Mouse (Mus musculus): ENCODE measurements at regions not wholly inside any gene's neighbourhood (a gene's known extent, or its start where the extent isn't known, plus 50 kb on each side); places are given as distances from the start of the nearest gene placed in this dataset.
A peak's percentile ranks its signal among the peaks of the same experiment; 100 is the strongest.

DNA sequence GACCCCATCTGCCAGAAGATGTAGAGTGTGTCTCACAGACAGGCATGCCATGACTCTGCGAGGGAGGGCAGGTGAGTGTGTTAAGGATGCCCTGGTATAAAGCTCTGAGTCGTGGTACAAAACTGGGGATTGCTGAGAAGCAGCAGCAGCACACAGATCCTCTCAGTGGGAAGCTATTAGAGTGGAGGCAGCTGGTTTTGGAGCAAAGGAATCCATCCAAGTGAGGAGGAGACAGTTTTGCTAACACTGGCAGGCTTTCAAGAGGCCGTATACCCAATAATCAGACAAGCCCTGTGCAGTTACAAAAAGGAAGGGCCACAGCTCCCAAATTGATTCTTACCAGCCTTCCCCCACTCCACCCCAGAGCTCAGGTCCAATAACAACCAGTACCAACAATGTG is 170.4 kb upstream of the AI593442 start:
- no peak for DNase-seq (ENCODE audit: low read depth, low spot score)

DNA sequence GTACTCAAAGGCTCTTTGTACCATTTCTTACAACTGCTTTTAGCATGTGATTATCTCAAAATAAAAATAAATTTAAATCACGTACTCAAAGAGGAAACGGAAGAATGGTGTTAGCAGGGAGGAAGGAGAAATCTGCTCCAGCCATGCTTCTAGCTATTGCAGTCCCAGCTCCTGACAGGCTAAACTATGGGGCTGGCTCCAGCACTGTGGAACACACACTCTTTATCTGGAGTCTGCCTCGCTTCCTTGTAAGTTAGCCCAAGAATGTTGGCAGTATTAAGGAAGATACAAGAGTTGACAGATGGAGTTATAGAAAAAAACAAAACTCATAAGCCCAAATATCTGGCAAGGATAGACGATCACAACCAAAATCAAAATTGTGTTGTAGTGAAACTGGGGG is 161.5 kb upstream of the AI593442 start:
- DNase-seq (ENCODE audit: low read depth, low spot score) = no peak

DNA sequence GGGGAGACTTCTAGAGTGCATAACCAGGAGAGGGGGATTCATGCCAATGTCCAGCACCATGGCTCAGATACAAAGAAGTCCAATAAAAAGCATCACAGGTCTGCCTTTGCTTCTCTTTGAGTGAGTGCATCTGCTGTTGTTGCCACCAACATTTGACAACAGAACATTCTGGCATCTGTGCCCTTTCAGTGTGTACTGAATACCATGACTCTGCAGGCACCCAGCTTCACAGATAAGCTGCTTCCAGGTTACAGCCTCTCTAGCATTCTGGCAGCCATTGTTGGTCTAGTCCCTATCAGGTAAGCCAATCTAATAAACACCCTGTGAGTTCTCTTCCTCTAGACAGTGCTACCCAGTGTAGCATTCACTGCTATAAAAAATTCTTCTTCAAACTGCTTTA is 160.4 kb upstream of the AI593442 start:
- no peak for DNase-seq (ENCODE audit: low read depth, low spot score)

DNA sequence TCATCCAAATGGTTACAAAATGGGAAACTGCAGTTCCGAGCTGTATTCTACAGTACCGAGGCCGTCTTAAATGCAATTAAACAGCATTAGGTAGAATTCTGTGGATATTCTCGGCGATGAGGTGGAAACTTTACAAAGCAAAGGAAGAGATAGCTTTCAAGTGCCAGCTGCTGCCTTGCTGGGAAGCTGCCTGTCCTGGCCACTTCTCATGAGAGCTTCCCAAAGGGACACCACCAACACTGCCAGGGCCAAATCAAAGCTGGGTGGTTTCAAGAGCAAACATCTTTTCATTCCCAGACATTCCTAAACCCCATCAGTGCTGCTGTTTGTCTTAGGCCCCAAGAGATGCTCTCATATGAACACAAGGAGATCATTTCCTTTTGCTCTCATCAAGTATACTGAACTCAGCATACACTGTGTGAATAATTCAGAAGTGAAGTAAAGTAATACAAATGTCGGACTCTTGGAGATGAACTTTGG is 156.6 kb upstream of the AI593442 start:
- no peak for DNase-seq (ENCODE audit: low read depth, low spot score)

DNA sequence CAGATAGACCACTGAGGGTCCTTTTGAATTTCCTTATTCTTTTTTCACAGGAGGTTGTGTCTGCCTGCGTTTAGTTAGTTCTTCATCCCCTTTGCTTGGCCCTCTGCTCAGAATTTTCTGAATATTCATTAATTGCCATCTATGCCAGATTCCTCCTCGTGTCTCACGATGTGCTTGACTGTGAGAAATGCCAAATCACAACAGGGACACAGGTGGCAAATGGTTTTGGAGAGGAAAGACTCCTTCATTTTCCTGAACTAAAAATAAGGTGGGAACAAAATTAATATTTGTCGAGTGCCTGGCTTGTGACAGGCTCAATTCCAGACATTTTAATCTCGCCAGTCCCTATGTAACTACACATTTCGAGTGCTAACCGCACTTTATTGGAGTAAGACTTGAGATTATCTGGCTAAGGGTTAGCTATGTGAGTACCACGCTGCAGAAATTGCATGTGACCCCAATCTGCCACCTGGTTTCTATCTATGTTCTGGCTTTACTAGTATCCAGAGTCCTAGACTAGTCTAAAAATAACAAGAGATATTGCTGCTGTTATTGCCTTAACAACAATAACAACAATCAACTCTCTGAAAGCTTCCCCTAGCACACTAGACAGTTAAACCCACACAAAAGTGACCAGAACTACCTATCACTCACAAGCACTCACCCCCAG is 156.0 kb upstream of the AI593442 start:
- no peak for DNase-seq (ENCODE audit: low read depth, low spot score)

DNA sequence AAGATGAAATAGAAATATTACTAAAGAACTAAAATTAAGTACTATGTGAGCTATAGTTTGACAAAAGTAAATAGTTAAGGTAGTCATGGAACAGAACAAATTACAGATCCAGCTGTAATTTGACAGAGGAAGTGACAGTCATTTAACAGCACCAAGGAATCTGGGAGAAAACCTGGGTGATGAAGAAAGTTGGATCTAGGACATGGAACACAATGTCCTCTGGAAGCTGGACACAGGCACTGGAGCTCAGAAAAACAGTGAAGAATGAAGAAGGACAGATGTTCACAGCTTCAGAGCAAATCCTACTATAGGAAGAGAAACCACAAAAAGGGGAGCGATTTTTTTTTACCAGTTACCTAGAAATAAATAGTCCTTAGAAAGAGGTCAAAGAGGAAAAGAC is 147.2 kb upstream of the AI593442 start:
- no peak for DNase-seq (ENCODE audit: low read depth, low spot score)

DNA sequence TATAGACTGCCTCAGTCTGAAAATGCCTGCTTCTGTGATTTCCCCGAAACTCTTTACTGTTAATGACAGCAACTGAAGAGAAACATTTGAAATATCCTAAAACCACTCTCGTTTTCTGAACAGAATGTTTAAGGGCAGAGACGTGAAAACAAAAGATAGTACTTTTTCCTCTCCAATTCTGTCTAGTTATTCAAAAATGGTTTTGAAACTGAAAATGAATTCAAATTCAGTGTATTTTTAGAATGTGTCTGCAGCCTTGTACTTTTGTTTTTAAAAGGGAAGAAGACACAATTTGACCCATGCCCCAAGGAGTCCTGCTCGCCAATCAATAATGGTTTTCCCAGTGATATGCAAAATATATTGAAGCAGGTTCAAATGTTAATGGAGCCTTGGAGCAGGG is 136.7 kb upstream of the AI593442 start:
- DNase-seq (ENCODE audit: low read depth, low spot score) = no peak

DNA sequence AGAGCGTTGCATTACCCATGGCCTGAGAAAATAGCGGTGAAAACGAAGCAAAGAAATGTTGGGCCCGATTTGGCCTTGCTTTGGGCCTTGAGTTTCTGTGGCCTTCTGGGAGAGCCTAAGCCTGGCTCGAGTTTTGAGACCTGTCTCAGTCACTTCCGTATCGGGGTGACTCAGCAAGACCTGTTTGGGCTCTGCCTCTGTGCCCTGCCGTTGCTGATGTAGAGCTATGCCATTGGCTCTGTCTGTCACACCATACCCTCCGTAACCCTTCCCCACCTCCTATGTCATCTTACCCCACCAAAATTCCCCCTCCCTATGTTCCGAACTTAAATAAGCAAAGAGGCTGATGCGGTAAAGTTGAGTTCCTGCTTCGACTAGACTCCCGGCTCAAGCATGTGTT is 123.4 kb upstream of the AI593442 start:
- peak; percentile 10 for DNase-seq (ENCODE audit: low read depth, low spot score)

DNA sequence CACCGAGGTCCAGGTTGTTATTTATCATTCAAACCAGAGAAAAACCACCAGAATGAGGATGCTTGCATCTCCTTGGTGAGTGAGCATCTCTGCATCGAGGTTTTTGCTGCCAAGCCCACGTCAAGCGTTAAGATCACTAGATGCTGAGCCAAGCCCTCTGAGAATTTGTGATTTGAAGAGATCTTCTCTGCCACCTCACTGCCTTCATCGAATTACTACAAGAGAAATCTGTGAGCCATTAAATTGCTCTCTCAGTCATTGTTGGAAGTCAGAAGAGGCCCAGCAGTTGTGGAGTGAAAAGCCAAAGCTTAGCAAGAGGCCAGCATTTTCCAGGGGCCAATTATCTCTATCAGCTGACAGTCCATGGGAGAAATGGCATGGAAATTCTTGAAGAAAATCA is 122.2 kb upstream of the AI593442 start:
- DNase-seq (ENCODE audit: low read depth, low spot score) = no peak

DNA sequence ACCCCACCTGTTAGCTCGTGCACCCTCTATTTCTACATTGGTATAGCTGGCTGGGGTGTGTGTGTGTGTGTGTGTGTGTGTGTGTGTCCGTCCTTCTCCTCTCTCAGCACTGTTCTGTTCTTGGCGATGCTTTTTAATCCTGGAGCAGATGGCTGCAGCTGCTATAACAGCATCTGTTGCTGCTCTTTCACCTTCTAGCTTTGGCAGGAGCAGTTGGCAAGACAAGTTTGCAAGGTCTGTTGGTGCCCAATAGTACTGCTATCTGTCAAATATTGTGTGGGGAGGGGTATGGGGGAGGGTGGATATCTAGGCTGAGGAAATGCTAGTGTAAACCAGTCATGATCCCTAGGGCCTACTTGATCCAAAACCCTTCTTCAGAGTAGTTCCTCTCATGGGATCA is 120.9 kb upstream of the AI593442 start:
- no peak for DNase-seq (ENCODE audit: low read depth, low spot score)

DNA sequence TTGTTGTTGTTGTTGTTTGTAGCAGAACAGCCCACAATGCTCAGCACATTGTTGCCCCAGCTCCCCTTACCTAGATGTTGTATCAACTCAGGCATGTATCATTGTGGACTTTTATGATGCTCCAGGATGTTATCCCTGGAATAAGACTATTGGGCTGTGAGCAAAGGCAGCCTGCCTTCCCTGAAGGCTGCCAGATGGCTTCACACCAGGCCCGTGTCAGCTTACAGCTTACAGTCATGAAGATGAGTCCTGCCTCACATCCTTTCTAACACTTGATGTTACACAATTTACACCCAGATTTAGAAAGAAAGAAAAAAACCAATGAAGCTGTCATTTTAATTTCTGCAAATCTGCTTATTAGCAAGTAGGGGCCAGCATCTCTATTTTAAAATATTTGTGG is 113.0 kb upstream of the AI593442 start:
- no peak for DNase-seq (ENCODE audit: low read depth, low spot score)

DNA sequence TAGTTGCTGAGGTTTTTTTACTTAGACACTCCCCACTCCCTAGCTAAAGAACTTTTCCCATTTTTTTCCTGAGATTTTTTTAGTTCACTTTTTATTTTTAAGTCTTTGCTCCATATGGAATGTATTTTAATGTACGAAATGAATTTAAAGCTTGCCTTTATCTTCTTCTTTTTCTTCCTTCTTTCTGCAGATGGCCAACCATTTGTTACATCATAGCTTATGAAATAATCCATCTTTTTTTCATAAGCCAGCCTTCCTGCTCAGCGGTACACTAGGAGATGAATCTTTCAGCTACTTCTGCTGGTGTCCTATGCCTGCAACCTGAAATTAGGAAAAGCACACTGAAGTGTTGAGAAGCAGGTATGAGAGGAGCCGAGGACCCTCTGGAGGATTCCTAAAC is 102.9 kb upstream of the AI593442 start:
- DNase-seq (ENCODE audit: low read depth, low spot score) = no peak

DNA sequence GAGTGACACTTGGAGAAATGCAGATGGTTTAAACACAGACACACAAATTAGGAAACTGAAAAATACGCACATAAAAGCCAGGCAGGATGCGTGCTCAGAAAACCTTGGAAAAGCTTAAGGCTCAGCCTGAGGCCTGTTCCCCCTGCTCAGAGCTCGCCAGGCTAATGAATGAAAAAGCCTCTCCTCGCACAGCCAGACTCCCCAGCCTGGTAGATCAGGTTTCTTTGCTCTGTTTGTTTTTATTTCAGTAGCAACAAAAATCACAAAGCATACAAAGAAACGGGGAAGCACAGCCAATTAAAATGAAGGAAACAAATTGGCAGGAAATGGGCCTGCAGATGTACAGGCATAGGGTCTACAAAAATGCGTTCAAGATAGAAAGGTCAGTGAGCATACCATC is 97.0 kb upstream of the AI593442 start:
- DNase-seq (ENCODE audit: low read depth, low spot score) = peak; percentile 12

DNA sequence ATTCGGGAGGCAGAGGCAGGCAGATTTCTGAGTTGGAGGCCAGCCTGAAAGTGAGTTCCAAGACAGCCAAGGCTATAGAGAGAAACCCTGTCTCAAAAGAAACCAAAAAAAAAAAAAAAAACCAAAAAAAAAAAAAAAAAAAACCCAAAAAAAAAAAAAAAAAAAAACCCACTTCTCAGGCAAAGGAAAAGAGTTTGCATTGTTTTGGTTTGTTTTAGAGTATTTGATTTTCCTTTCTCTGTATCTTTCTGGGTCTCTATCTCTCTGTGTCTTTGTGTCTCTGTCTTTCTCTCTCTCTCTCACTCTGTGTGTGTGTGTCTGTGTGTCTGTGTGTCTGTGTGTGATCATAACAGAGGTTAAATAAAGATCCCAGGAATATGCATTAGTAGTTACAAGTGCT is 95.7 kb upstream of the AI593442 start:
- DNase-seq (ENCODE audit: low read depth, low spot score) = no peak

DNA sequence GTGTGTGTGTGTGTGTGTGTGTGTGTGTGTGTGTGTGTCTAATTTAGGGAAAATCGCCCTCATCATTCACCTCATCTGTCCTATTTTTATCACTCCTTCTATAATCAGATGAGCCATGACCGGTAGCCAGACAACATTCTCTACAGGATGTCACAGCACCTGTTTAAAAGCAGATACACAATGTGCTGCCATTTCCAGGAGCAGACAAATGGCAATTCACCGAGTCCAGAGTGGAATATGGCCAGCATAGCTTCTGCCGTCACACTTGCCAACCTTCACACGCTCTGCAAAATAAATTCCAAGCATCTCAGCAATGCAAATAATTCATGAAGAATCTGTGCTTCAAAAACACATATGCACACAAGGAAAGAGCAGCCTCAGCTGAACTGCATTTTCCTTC is 88.5 kb upstream of the AI593442 start:
- no peak for DNase-seq (ENCODE audit: low read depth, low spot score)

DNA sequence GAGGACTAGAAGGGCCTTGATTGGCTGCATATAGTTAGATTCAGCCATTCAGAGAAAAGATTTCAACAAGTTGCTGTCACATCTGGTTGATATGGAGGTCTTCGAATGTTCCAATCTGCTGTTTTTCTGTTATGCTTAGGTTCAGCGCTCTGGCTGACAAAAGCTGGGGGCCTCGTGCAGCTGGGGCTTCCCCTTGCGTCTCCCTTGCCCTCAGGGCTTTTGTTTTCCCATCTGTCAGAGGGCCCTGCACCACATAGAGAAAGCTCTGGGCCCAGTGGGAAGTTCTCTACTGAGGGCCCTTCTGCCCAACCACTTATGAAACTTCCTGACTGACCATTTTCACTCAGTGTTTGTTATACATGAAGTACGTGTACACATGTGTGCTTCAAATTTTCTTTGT is 86.2 kb upstream of the AI593442 start:
- DNase-seq (ENCODE audit: low read depth, low spot score) = no peak

DNA sequence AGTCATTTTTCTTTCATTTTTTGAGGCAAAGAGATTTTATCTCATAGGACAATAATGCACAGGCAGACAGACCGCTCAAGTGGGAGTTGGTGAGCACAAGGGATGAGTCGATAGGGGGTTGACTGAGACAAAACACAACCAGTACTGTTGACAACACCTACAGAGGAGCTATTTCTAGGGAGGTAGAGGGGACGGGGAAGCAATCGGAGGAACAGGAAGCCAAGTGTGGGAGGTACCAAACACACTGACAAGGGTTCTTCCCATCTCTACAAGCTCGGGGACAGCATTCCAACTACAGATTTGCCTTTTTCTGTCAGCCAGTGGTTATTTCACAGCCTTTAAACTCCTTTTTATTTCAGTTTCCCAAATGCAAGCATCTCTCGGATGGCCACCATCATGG is 83.3 kb upstream of the AI593442 start:
- DNase-seq (ENCODE audit: low read depth, low spot score) = no peak

DNA sequence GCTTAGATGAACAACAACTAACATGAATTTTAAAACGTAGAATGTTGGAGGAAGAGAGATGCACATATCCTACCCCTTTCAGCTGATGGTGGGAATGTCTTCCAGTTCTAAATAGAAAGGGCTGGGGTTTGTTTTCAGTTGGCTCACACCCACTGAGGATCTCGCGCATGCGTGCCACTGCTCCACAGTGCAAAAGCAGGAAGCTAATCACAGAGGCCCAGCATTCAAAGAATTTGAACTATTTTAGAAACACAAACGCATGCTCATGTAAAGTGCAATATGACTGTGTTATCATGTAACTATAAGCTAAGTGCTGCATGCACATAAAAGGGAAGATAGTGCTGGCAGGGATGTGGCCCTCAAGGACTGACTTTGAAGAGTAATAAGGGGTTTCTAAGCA is 81.7 kb upstream of the AI593442 start:
- DNase-seq (ENCODE audit: low read depth, low spot score) = no peak

DNA sequence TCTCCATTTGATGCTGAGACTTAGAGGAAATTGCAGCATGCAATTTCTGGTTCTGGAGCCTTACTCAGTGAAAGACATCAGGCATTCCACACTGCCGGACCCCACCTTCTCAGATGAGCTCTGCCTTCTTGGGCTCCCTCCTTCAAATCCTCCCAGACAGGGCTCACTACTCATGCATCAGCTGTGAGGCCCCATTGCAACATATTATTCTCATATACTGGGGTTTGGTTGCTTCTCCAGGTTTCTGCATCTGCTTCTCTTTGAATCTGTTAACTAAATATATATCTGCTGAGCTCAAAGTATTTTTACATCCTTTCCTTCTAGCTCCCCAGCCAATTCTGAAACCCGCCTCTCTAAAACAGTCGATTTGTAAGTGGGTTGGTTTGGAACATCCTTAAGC is 68.8 kb upstream of the AI593442 start:
- DNase-seq (ENCODE audit: low read depth, low spot score) = no peak

DNA sequence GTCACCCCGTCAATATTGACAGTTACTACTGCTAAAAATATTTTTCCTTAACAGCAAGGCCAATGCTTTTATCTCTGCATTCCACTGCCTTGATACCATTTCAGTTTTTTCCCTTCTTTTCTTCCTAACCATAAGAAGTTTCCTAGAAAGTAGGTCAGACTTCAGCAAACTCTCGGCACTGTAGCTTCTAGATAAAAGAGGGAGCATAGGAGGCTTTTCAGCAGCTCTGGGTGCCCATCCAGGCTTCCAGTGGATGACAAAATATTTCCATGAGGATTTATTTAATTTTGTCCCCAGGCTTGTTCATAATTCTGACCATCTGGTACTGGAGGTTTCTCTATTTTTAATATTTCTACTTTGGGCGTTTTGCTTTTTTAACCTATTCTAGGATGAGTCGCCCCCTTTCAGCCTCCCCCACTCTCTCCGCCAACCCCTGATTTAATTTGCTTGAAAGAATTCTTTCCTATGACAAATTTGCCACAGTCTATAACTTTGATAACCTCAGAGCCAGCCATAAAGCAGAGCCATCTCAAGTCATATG is 59.0 kb upstream of the AI593442 start:
- no peak for DNase-seq (ENCODE audit: low read depth, low spot score)

Data from ZHBTc4 (cell line).